Mouse (Mus musculus): ENCODE measurements around the gene Cpb1. TPM values are rescaled to one million over a fixed set of nuclear protein-coding genes. Genes with fewer than 3 reads are reported as not detected.

Gene Cpb1
- 0.03 TPM in 1 of 2 replicates, not detected in the other for polyA plus RNA-seq (2012; rRNA removed)

DNA sequence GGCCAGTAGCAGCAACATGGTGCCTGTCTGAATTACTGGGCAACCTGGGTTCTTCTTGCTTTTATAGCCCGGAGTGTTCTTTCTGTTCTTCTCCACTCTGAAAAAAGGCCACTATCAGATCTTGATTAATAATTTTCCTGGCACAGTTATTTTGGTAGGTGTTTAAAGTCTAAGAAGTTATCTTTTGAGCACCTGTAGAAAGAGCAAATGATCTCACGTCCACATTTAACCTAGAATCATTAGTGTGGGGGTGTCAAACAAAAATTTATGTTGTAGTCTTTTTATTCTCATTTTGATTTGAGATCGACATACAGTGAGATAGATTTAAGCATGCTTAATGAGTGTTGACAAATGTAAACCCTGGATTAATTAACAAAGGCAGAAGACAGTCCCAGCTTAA lies at the start of gene Cpb1:
Gene Cpb1, minus strand, starts transcription at position 101 of the 400 bp plus-strand sequence.
- no peak within 1 kb of the TSS for H3K4me3 ChIP-seq (replicated peaks; ENCODE audit: insufficient read depth, low read depth, low read length)
- no peak for DNase-seq
- H3K27ac ChIP-seq (ENCODE audit: insufficient read depth, low read length) = no peak within 1 kb of the TSS
- no peaks in the 10 kb centered on the region for H3K4me1 ChIP-seq (ENCODE audit: control insufficient read depth, insufficient read depth, low read length)
- no peak for TF ChIP-seq POLR2A (IDR thresholded peaks at IDR 0.05; ENCODE audit: borderline replicate concordance, insufficient read depth, low read length)
- TF ChIP-seq CTCF (IDR thresholded peaks at IDR 0.05; ENCODE audit: borderline replicate concordance, insufficient read depth, low read depth, low read length) = no peak
- WGBS = 88% methylated on average over 3 of the region's 3 CpGs
- H3K27me3 ChIP-seq (ENCODE audit: control insufficient read depth, insufficient read depth, low read length) = no peaks in the 10 kb centered on the region

DNA sequence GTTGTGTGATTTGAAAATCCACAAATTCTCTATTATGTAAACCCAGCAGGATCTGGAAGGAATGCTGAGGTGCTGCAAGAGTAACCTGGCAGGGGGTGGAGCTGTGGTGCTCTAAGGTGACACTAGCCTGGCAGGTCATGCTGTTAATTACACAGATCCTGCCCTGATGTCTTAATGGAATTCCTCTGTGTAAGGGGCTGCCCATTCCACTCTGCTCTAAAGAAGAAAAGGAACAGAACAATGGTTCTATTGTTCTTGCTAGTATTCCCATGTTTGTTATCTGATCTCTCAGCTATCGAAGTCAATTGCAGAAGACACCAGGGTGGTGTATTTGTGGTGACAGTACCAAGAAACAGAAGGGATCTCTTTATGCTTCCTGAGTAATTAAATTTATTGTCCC lies 41.7 kb upstream of the Cpb1 start:
- Histone ChIP-seq H3K27ac (ENCODE audit: insufficient read depth, low read length) (no peak overlapping the region), H3K27me3 (ENCODE audit: control insufficient read depth, insufficient read depth, low read length) (no peaks in the 10 kb centered on the region), H3K4me3 (replicated peaks; ENCODE audit: insufficient read depth, low read depth, low read length) (no peak overlapping the region), H3K4me1 (ENCODE audit: control insufficient read depth, insufficient read depth, low read length) (no peaks in the 10 kb centered on the region)
- 2% methylated on average over 1 of the region's 1 CpGs for WGBS
- no peak for DNase-seq
- no peak for TF ChIP-seq CTCF (IDR thresholded peaks at IDR 0.05; ENCODE audit: borderline replicate concordance, insufficient read depth, low read depth, low read length)
- no peak for TF ChIP-seq POLR2A (IDR thresholded peaks at IDR 0.05; ENCODE audit: borderline replicate concordance, insufficient read depth, low read length)

DNA sequence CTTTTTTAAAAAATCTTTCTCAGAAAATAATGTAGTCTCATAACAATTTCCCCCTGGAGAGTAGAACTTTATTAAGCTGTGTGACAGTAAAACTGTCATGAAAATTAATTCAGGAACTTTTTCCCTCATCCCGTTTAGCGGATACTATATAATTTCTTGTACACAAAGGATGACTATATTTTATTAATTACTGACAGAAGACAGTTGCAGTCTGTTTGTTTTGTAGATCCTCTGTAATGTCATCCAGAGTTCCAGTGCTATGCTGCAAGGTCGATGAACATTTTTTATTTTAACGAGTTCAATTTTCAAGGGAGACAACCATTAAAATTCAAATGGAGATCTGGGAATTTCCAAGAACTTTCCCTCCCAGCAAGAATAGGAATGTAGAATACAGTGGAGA lies 33.6 kb upstream of the Cpb1 start:
- Histone ChIP-seq H3K4me3 (replicated peaks; ENCODE audit: insufficient read depth, low read depth, low read length) (no peak overlapping the region), H3K27ac (ENCODE audit: insufficient read depth, low read length) (no peak overlapping the region), H3K4me1 (ENCODE audit: control insufficient read depth, insufficient read depth, low read length) (no peaks in the 10 kb centered on the region), H3K27me3 (ENCODE audit: control insufficient read depth, insufficient read depth, low read length) (no peaks in the 10 kb centered on the region)
- DNase-seq = no peak
- 91% methylated on average over 4 of the region's 4 CpGs for WGBS
- TF ChIP-seq CTCF (IDR thresholded peaks at IDR 0.05; ENCODE audit: borderline replicate concordance, insufficient read depth, low read depth, low read length) = no peak
- no peak for TF ChIP-seq POLR2A (IDR thresholded peaks at IDR 0.05; ENCODE audit: borderline replicate concordance, insufficient read depth, low read length)

DNA sequence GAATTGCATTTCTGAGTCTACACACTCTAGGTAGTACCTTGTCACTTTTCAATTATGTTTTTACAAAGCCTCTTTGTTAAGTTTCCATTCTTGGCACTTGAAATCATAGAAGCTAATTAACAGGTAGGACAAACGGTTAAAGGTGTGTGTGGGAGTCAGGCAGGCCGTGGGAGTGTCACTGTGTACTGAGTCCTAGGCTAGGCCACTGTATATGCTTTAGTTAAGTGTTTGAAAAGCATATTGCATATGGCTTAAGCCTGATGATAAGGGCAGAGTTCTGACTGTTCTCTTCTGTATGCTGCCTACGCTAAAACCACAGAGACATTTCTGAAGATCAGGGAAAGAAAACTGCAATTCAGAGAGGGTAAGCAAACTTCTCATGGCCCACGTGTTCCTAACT lies 31.7 kb upstream of the Cpb1 start:
- H3K27me3 ChIP-seq (ENCODE audit: control insufficient read depth, insufficient read depth, low read length) = no peaks in the 10 kb centered on the region
- no peaks in the 10 kb centered on the region for H3K4me1 ChIP-seq (ENCODE audit: control insufficient read depth, insufficient read depth, low read length)
- no peak for DNase-seq
- TF ChIP-seq CTCF (IDR thresholded peaks at IDR 0.05; ENCODE audit: borderline replicate concordance, insufficient read depth, low read depth, low read length) (no peak), POLR2A (IDR thresholded peaks at IDR 0.05; ENCODE audit: borderline replicate concordance, insufficient read depth, low read length) (no peak)
- no peak overlapping the region for H3K4me3 ChIP-seq (replicated peaks; ENCODE audit: insufficient read depth, low read depth, low read length)
- 81% methylated on average over 4 of the region's 4 CpGs for WGBS
- H3K27ac ChIP-seq (ENCODE audit: insufficient read depth, low read length) = no peak overlapping the region

DNA sequence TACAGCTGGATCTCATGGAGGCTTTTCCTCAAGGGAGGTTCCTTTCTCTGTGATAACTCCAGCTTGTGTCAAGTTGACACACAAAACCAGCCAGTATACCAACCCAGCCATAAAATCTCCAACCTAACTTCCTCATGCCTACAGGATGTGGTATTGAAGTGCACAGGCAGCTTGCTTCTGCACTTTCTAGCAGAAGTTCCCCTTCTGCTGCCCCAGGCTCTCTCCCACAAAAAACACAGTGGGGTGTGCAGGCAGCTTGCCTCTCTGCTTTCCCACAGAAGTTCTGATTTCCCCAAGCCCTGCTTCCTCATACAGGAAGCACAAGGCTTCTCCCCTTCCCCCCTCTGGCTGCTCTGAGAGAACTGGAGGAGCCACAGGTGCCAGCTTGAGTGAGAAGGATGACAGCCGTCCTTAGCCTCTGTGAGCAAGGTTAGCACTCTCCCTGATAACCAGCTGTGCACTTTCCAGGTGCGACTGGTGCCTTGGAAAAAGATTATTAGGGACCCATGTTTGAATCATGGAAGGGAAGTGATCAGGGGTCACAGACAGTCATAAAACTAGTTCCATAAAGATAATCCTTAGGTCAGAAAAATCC lies 29.3 kb upstream of the Cpb1 start:
- Histone ChIP-seq H3K27ac (ENCODE audit: insufficient read depth, low read length) (no peak overlapping the region), H3K27me3 (ENCODE audit: control insufficient read depth, insufficient read depth, low read length) (no peaks in the 10 kb centered on the region), H3K4me1 (ENCODE audit: control insufficient read depth, insufficient read depth, low read length) (no peaks in the 10 kb centered on the region), H3K4me3 (replicated peaks; ENCODE audit: insufficient read depth, low read depth, low read length) (no peak overlapping the region)
- WGBS = 56% methylated on average over 2 of the region's 2 CpGs
- TF ChIP-seq POLR2A (IDR thresholded peaks at IDR 0.05; ENCODE audit: borderline replicate concordance, insufficient read depth, low read length) = no peak
- TF ChIP-seq CTCF (IDR thresholded peaks at IDR 0.05; ENCODE audit: borderline replicate concordance, insufficient read depth, low read depth, low read length) = no peak
- DNase-seq = no peak

DNA sequence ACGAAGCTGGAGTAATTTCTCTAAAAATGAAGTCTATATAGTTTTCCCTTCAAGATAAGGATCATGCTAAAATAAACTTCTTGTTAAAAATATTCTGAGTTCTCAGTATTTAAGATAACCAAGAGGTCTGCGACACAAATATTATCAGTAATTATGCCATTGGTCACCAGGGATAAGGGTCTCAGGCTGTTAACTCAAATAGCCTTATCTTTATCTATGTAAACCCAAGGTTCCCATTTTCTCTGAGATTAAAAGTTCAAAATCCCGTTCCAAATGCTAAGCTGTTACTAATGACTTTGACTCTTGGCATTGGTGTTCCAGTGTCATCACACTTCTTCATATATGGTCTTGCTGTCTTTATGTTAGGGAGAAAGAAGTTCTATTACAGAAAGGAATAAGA lies 20.0 kb upstream of the Cpb1 start:
- Histone ChIP-seq H3K4me3 (replicated peaks; ENCODE audit: insufficient read depth, low read depth, low read length) (no peak overlapping the region), H3K4me1 (ENCODE audit: control insufficient read depth, insufficient read depth, low read length) (no peaks in the 10 kb centered on the region), H3K27ac (ENCODE audit: insufficient read depth, low read length) (no peak overlapping the region), H3K27me3 (ENCODE audit: control insufficient read depth, insufficient read depth, low read length) (no peaks in the 10 kb centered on the region)
- 81% methylated on average over 3 of the region's 3 CpGs for WGBS
- no peak for TF ChIP-seq CTCF (IDR thresholded peaks at IDR 0.05; ENCODE audit: borderline replicate concordance, insufficient read depth, low read depth, low read length)
- TF ChIP-seq POLR2A (IDR thresholded peaks at IDR 0.05; ENCODE audit: borderline replicate concordance, insufficient read depth, low read length) = no peak
- no peak for DNase-seq

DNA sequence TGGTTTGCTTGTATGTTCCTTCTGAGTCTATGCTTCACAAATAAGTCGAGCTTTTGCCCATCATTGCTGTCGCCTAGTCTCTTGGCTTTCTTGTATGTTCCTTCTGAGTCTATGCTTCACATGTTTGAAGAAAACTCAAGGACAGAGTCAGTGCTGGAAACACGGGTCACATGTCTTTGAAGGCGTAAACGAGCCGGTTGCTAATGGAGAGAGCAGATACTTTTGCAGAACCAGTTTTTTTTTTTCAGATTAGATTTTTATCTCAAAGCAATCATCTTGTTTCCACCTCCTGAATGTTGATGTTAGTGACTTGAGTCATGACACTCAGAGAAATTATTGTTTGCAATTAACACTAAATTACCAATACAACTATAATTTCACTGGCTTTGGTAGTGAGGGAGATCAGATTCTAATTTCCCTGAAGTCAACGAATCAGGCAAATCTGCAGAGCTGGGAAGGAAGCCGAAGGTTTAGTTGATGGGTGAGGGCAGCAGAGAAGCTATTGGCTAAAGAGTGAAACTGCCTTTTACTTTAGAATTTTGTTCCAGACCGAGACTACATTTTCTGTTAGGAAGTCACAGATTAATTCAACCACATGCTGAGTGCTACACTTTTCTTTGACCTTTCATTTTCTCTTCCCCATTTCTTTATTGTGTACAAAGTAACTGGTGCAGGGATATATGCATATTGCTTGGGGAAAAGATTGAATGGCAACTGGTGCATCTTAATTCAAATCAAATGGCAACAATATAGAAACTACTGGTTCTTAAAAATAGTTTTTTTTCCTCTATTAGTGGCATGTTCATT lies 19.2 kb upstream of the Cpb1 start:
- no peak overlapping the region for H3K4me3 ChIP-seq (replicated peaks; ENCODE audit: insufficient read depth, low read depth, low read length)
- H3K27me3 ChIP-seq (ENCODE audit: control insufficient read depth, insufficient read depth, low read length) = no peaks in the 10 kb centered on the region
- no peak for TF ChIP-seq CTCF (IDR thresholded peaks at IDR 0.05; ENCODE audit: borderline replicate concordance, insufficient read depth, low read depth, low read length)
- no peak for TF ChIP-seq POLR2A (IDR thresholded peaks at IDR 0.05; ENCODE audit: borderline replicate concordance, insufficient read depth, low read length)
- H3K27ac ChIP-seq (ENCODE audit: insufficient read depth, low read length) = no peak overlapping the region
- DNase-seq = no peak
- 74% methylated on average over 9 of the region's 9 CpGs for WGBS
- H3K4me1 ChIP-seq (ENCODE audit: control insufficient read depth, insufficient read depth, low read length) = no peaks in the 10 kb centered on the region

DNA sequence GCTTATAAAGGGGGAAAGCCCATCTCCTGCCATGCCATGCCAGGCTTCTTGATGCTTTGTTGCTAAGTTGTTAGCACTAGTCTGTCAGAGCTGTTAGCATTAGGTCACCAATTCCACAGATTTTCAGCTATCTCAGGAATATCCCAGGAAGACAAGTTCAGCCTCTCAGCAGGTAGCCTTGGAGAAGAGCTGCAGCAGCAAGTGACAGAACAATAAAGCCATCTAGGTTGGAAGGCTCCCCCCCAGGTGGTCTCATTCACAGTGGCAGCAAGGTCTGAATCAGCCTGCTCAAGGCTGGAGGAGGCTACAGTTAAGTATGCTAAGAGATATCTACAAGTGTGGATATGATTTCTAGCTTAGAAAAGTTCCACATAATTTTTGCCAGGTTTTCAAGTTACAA lies 15.8 kb upstream of the Cpb1 start:
- Histone ChIP-seq H3K27me3 (ENCODE audit: control insufficient read depth, insufficient read depth, low read length) (no peaks in the 10 kb centered on the region), H3K4me3 (replicated peaks; ENCODE audit: insufficient read depth, low read depth, low read length) (no peak overlapping the region), H3K27ac (ENCODE audit: insufficient read depth, low read length) (no peak overlapping the region), H3K4me1 (ENCODE audit: control insufficient read depth, insufficient read depth, low read length) (no peaks in the 10 kb centered on the region)
- no peak for TF ChIP-seq CTCF (IDR thresholded peaks at IDR 0.05; ENCODE audit: borderline replicate concordance, insufficient read depth, low read depth, low read length)
- TF ChIP-seq POLR2A (IDR thresholded peaks at IDR 0.05; ENCODE audit: borderline replicate concordance, insufficient read depth, low read length) = no peak
- DNase-seq = no peak
